Mouse (Mus musculus): Measurements from ENCODE around the gene Ptprr. TPM values are rescaled to one million over a fixed set of nuclear protein-coding genes. Genes with fewer than 3 reads are reported as not detected.

The Ptprr gene
- polyA plus RNA-seq, 1 experiment: 0.35 TPM

- no peak for TF ChIP-seq POLR2A (IDR thresholded peaks at IDR 0.05; ENCODE audit: control insufficient read depth, extremely low read depth, insufficient read depth, low read length, poor library complexity)
- DNase-seq: no peak
- no peaks in the 10 kb centered on the region for H3K4me1 ChIP-seq (replicated peaks; ENCODE audit: control insufficient read depth, insufficient read depth, low read length)
- H3K4me3 ChIP-seq (ENCODE audit: control insufficient read depth, insufficient read depth, low read length): no peak within 1 kb of the TSS
- H3K36me3 ChIP-seq (ENCODE audit: control insufficient read depth, insufficient read depth, low read length): no peaks in the 10 kb centered on the region
- no peak within 1 kb of the TSS for H3K27ac ChIP-seq (ENCODE audit: control insufficient read depth, insufficient read depth, low read length)
- no peaks in the 10 kb centered on the region for H3K27me3 ChIP-seq (ENCODE audit: control insufficient read depth, insufficient read depth, low read length)
- WGBS: 13% methylated on average over 7 of the region's 7 CpGs
These were observed 257.3 kb downstream of the Ptprr start, which contains the start of gene Ptprb for GRCm38 (mm10) chr10:116275280-116275679. TSS of gene Ptprb (plus strand) at chr10:116275523.

GRCm38 (mm10) chr10:116286697-116287344 lies 268.8 kb downstream of the Ptprr start:
- Histone ChIP-seq H3K36me3 (ENCODE audit: control insufficient read depth, insufficient read depth, low read length) (no peaks in the 10 kb centered on the region), H3K27ac (ENCODE audit: control insufficient read depth, insufficient read depth, low read length) (no peak overlapping the region), H3K4me3 (ENCODE audit: control insufficient read depth, insufficient read depth, low read length) (no peak overlapping the region), H3K4me1 (replicated peaks; ENCODE audit: control insufficient read depth, insufficient read depth, low read length) (no peaks in the 10 kb centered on the region), H3K27me3 (ENCODE audit: control insufficient read depth, insufficient read depth, low read length) (no peaks in the 10 kb centered on the region)
- TF ChIP-seq CTCF (IDR thresholded peaks at IDR 0.05; ENCODE audit: borderline replicate concordance, control insufficient read depth, extremely low read depth, insufficient read depth, low read length, poor library complexity): no peak
- TF ChIP-seq POLR2A (IDR thresholded peaks at IDR 0.05; ENCODE audit: control insufficient read depth, extremely low read depth, insufficient read depth, low read length, poor library complexity): no peak
- DNase-seq: no peak
- 90% methylated on average over 7 of the region's 7 CpGs for WGBS

- DNase-seq: no peak
- H3K4me1 ChIP-seq (replicated peaks; ENCODE audit: control insufficient read depth, insufficient read depth, low read length): no peaks in the 10 kb centered on the region
- H3K4me3 ChIP-seq (ENCODE audit: control insufficient read depth, insufficient read depth, low read length): no peak overlapping the region
- no peak for TF ChIP-seq POLR2A (IDR thresholded peaks at IDR 0.05; ENCODE audit: control insufficient read depth, extremely low read depth, insufficient read depth, low read length, poor library complexity)
- TF ChIP-seq CTCF (IDR thresholded peaks at IDR 0.05; ENCODE audit: borderline replicate concordance, control insufficient read depth, extremely low read depth, insufficient read depth, low read length, poor library complexity): no peak
- H3K36me3 ChIP-seq (ENCODE audit: control insufficient read depth, insufficient read depth, low read length): no peaks in the 10 kb centered on the region
- no peaks in the 10 kb centered on the region for H3K27me3 ChIP-seq (ENCODE audit: control insufficient read depth, insufficient read depth, low read length)
- 7% methylated on average over 9 of the region's 9 CpGs for WGBS
- H3K27ac ChIP-seq (ENCODE audit: control insufficient read depth, insufficient read depth, low read length): no peak overlapping the region
These were observed 270.1 kb downstream of the Ptprr start for GRCm38 (mm10) chr10:116288130-116288529.

- WGBS: 35% methylated on average over 4 of the region's 4 CpGs
- no peaks in the 10 kb centered on the region for H3K27me3 ChIP-seq (ENCODE audit: control insufficient read depth, insufficient read depth, low read length)
- TF ChIP-seq POLR2A (IDR thresholded peaks at IDR 0.05; ENCODE audit: control insufficient read depth, extremely low read depth, insufficient read depth, low read length, poor library complexity): no peak
- no peak for TF ChIP-seq CTCF (IDR thresholded peaks at IDR 0.05; ENCODE audit: borderline replicate concordance, control insufficient read depth, extremely low read depth, insufficient read depth, low read length, poor library complexity)
- no peak overlapping the region for H3K27ac ChIP-seq (ENCODE audit: control insufficient read depth, insufficient read depth, low read length)
- H3K4me1 ChIP-seq (replicated peaks; ENCODE audit: control insufficient read depth, insufficient read depth, low read length): no peaks in the 10 kb centered on the region
- no peak for DNase-seq
- no peaks in the 10 kb centered on the region for H3K36me3 ChIP-seq (ENCODE audit: control insufficient read depth, insufficient read depth, low read length)
- H3K4me3 ChIP-seq (ENCODE audit: control insufficient read depth, insufficient read depth, low read length): no peak overlapping the region
These were observed 272.5 kb downstream of the Ptprr start for GRCm38 (mm10) chr10:116290483-116290882.

- H3K36me3 ChIP-seq (ENCODE audit: control insufficient read depth, insufficient read depth, low read length): no peaks in the 10 kb centered on the region
- TF ChIP-seq POLR2A (IDR thresholded peaks at IDR 0.05; ENCODE audit: control insufficient read depth, extremely low read depth, insufficient read depth, low read length, poor library complexity) (no peak), CTCF (IDR thresholded peaks at IDR 0.05; ENCODE audit: borderline replicate concordance, control insufficient read depth, extremely low read depth, insufficient read depth, low read length, poor library complexity) (no peak)
- no peak overlapping the region for H3K27ac ChIP-seq (ENCODE audit: control insufficient read depth, insufficient read depth, low read length)
- no peak overlapping the region for H3K4me3 ChIP-seq (ENCODE audit: control insufficient read depth, insufficient read depth, low read length)
- H3K4me1 ChIP-seq (replicated peaks; ENCODE audit: control insufficient read depth, insufficient read depth, low read length): no peaks in the 10 kb centered on the region
- 76% methylated on average over 8 of the region's 8 CpGs for WGBS
- no peak for DNase-seq
- no peaks in the 10 kb centered on the region for H3K27me3 ChIP-seq (ENCODE audit: control insufficient read depth, insufficient read depth, low read length)
These were observed 273.2 kb downstream of the Ptprr start for GRCm38 (mm10) chr10:116291153-116291755.

- TF ChIP-seq CTCF (IDR thresholded peaks at IDR 0.05; ENCODE audit: borderline replicate concordance, control insufficient read depth, extremely low read depth, insufficient read depth, low read length, poor library complexity): no peak
- TF ChIP-seq POLR2A (IDR thresholded peaks at IDR 0.05; ENCODE audit: control insufficient read depth, extremely low read depth, insufficient read depth, low read length, poor library complexity): no peak
These were observed 278.4 kb downstream of the Ptprr start for GRCm38 (mm10) chr10:116296439-116296838.

More at GRCm38 (mm10) chr10:116296439-116296838, 278.4 kb downstream of the Ptprr start:
- H3K4me3 ChIP-seq (ENCODE audit: control insufficient read depth, insufficient read depth, low read length): no peak overlapping the region
- peaks cover 2% of the 10 kb centered on the region; the same call in 1 of the 2 replicates for H3K4me1 ChIP-seq (replicated peaks; ENCODE audit: control insufficient read depth, insufficient read depth, low read length)
- WGBS: 93% methylated on average over 4 of the region's 4 CpGs
- no peak overlapping the region for H3K27ac ChIP-seq (ENCODE audit: control insufficient read depth, insufficient read depth, low read length)
- no peak for DNase-seq
- no peaks in the 10 kb centered on the region for H3K36me3 ChIP-seq (ENCODE audit: control insufficient read depth, insufficient read depth, low read length)
- H3K27me3 ChIP-seq (ENCODE audit: control insufficient read depth, insufficient read depth, low read length): peaks cover 3% of the 10 kb centered on the region; the same call in 1 of the 2 replicates

Data from thymus, adult 2 months (tissue).